Mouse (Mus musculus): Measurements from ENCODE around the gene Rps16.

- TF ChIP-seq ZNF384 (IDR thresholded peaks at IDR 0.05; ENCODE audit: low read depth, low read length) (no peak), MAFK (IDR thresholded peaks at IDR 0.05; ENCODE audit: insufficient read depth, low read depth, low read length) (no peak), HCFC1 (IDR thresholded peaks at IDR 0.05; ENCODE audit: borderline replicate concordance, insufficient read depth, low read length) (no peak), ZC3H11A (IDR thresholded peaks at IDR 0.05; ENCODE audit: borderline replicate concordance, low read depth, low read length) (no peak), CHD2 (IDR thresholded peaks at IDR 0.05; ENCODE audit: low read depth, low read length) (no peak)
These were observed 50.6 kb downstream of the Rps16 start for GRCm38 (mm10) chr7:28401030-28401429.
